Mouse (Mus musculus) frontal cortex, adult 2 months (tissue): ENCODE data around the gene Gm10471. TPM values are rescaled to one million over a fixed set of nuclear protein-coding genes. Genes with fewer than 3 reads are reported as not detected.
"Not testable (repeated sequence)": the region's sequence is repeated elsewhere in the genome, so short reads cannot be mapped to it uniquely, and the experiment has no call there.

Source experiments
- DNase-seq, 2 experiments: peaks; one replicate each; pipeline ENCODE4 v3.0.0; 2022; ENCODE audit warnings: low spot score in 1 of 2; ENCODE audit errors: extremely low spot score in 1 of 2
- polyA plus RNA-seq: library from polyadenylated mRNA; depleted of rRNA; stranded (reverse); fragments of >200 nt; gene quantifications from 2 replicates; pipeline ENCODE4 v1.2.3, GENCODE M21; 2012; rRNA removed

Gm10471 gene
- not detected in 2 replicates for polyA plus RNA-seq

GRCm38 (mm10) chr5:26089191-26089590 is at the start of gene Gm10471:
TSS of gene Gm10471 (minus strand) at chr5:26089291.
- DNase-seq: not testable (repeated sequence)

GRCm38 (mm10) chr5:26121321-26121720 is 32.2 kb upstream of the Gm10471 start, which contains the start of gene Gm10220:
TSS of gene Gm10220 (minus strand) at chr5:26121421.
- not testable (repeated sequence) for DNase-seq

GRCm38 (mm10) chr5:26105262-26105661 is 16.2 kb upstream of the Gm10471 start, which contains the start of gene 5031410I06Rik:
TSS of gene 5031410I06Rik (minus strand) at chr5:26105362.
- not testable (repeated sequence) for DNase-seq

- DNase-seq: peak in 1 of 2 experiments; percentile 1
Measured at GRCm38 (mm10) chr5:26079023-26079422, 10.1 kb downstream of the Gm10471 start.

GRCm38 (mm10) chr5:26070716-26071115 is 18.4 kb downstream of the Gm10471 start:
- no peak for DNase-seq

GRCm38 (mm10) chr5:26058481-26058880 is 30.6 kb downstream of the Gm10471 start, which contains the start of gene Gm7347:
TSS of gene Gm7347 (minus strand) at chr5:26058581.
- not testable (repeated sequence) for DNase-seq

- DNase-seq: not testable (repeated sequence)
Measured at GRCm38 (mm10) chr5:26039458-26039857, 49.6 kb downstream of the Gm10471 start, which contains the start of gene Speer4a. TSS of gene Speer4a (minus strand) at chr5:26039558.

Other genes starting within 250 kb of the Gm10471 start
- not detected in 2 replicates for gene Gm21663, start 146.9 kb downstream of the Gm10471 start, polyA plus RNA-seq
- gene Gm21671, start 134.9 kb downstream of the Gm10471 start, polyA plus RNA-seq: not detected in 2 replicates
- not detected in 2 replicates for gene Gm21680, start 116.6 kb downstream of the Gm10471 start, polyA plus RNA-seq
- gene Gm21698, start 100.6 kb downstream of the Gm10471 start, polyA plus RNA-seq: not detected in 2 replicates
- not detected in 2 replicates for gene Gm1979, start 84.5 kb downstream of the Gm10471 start, polyA plus RNA-seq
- not detected in 2 replicates for gene Gm5862, start 66.4 kb downstream of the Gm10471 start, polyA plus RNA-seq
- gene Speer4a, start 49.7 kb downstream of the Gm10471 start, polyA plus RNA-seq: not detected in 2 replicates
- not detected in 2 replicates for gene Gm7347, start 30.7 kb downstream of the Gm10471 start, polyA plus RNA-seq
- not detected in 2 replicates for gene 5031410I06Rik, start 16.1 kb upstream of the Gm10471 start, polyA plus RNA-seq
- not detected in 2 replicates for gene Gm10220, start 32.1 kb upstream of the Gm10471 start, polyA plus RNA-seq
- 0.36 and 0.42 TPM in 2 replicates for gene Gm7361, start 168.4 kb upstream of the Gm10471 start, polyA plus RNA-seq